Mouse (Mus musculus) macrophage (primary cell): ENCODE results near the gene Cldn6. TPM values are rescaled to one million over a fixed set of nuclear protein-coding genes. Genes with fewer than 3 reads are reported as not detected.

ENCODE experiments used
- H3K27ac ChIP-seq: fragments of 350-480 bp; formaldehyde crosslinking; 2 replicates; pipeline ENCODE4 v1.9.0; 2021
- H3K36me3 ChIP-seq: fragments of 350-480 bp; formaldehyde crosslinking; 2 replicates; pipeline ENCODE4 v1.9.0; 2021; ENCODE audit errors: inconsistent target
- H3K4me3 ChIP-seq: fragments of 350-480 bp; formaldehyde crosslinking; 2 replicates; pipeline ENCODE4 v1.9.0; 2021; ENCODE audit errors: inconsistent target
- H3K79me2 ChIP-seq: fragments of 350-480 bp; formaldehyde crosslinking; 2 replicates; pipeline ENCODE4 v1.9.0; 2021; ENCODE audit errors: inconsistent target
- WGBS: methylation state at CpG from one replicate; pipeline ENCODE4 v1.1.7; 2026; ENCODE audit warnings: inconsistent platforms; ENCODE audit not compliant: missing documents; 5-methylcytosine and 5-hydroxymethylcytosine counted together
- polyA plus RNA-seq: library from polyadenylated mRNA; stranded (reverse); fragments of 250-400 nt; gene quantifications from 3 replicates; pipeline ENCODE4 v1.2.4, GENCODE M21; 2018; ENCODE audit warnings: inconsistent platforms

Gene Cldn6
- polyA plus RNA-seq, 1 experiment from 2014 or later: not detected

GRCm38 (mm10) chr17:23664556-23665021 is 14.5 kb upstream of the Cldn6 start:
- H3K36me3 ChIP-seq: peaks cover 26% of the 10 kb centered on the region
- no peak overlapping the region for H3K4me3 ChIP-seq
- no peak overlapping the region for H3K27ac ChIP-seq
- no peaks in the 10 kb centered on the region for H3K79me2 ChIP-seq
- 38% methylated on average over 5 of the region's 5 CpGs for WGBS

DNA sequence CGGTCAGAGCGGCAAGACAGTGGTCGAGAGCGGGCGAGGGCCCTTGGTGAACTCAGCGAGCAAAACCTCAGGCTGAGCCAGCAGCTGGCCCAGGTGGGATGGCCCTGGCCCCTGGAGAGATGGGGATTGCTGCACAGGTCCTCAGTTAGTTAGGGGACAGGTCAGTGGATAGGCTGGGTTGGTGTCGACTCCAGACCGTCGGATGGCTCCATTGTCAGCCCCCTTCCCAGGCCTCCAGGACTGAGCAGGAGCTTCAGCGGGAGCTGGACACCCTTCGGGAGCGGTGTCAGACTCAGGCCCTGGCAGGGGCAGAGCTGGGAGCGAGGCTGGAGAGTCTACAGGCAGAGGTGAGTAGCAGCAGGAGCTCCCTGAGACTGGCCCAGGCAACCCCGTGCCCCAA is 13.5 kb upstream of the Cldn6 start:
- Histone ChIP-seq H3K4me3 (no peak overlapping the region), H3K79me2 (no peaks in the 10 kb centered on the region), H3K27ac (no peak overlapping the region), H3K36me3 (peaks cover 30% of the 10 kb centered on the region)
- 98% methylated on average over 14 of the region's 14 CpGs for WGBS

- Histone ChIP-seq H3K36me3 (peaks cover 30% of the 10 kb centered on the region), H3K27ac (no peak overlapping the region), H3K4me3 (no peak overlapping the region), H3K79me2 (peaks cover 18% of the 10 kb centered on the region; the same call in 1 of the 2 replicates)
- 83% methylated on average over 7 of the region's 7 CpGs for WGBS
These were observed 8.5 kb upstream of the Cldn6 start for GRCm38 (mm10) chr17:23670516-23671074.

DNA sequence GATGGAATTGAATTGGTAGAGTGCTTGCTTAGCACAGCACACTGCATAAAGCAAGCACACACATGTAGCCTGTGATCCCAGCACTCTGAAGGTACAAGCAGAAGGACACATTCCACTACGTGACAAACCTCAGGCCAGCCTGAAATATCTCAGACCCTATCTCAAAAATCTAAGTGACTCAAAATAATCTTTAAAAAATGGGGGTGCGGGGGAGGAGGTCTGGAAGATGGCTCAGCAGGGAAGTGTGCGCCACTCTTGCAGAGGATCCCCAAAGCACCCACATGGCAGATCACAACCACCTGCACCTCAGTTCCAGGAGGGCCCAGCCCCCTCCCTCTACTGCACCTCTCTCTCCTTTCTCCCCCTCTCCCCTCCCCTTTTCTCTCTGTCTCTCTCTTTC is 7.5 kb upstream of the Cldn6 start:
- H3K36me3 ChIP-seq: peaks cover 30% of the 10 kb centered on the region
- WGBS: 97% methylated on average over 3 of the region's 3 CpGs
- no peak overlapping the region for H3K4me3 ChIP-seq
- no peak overlapping the region for H3K27ac ChIP-seq
- peaks cover 18% of the 10 kb centered on the region; the same call in 1 of the 2 replicates for H3K79me2 ChIP-seq

DNA sequence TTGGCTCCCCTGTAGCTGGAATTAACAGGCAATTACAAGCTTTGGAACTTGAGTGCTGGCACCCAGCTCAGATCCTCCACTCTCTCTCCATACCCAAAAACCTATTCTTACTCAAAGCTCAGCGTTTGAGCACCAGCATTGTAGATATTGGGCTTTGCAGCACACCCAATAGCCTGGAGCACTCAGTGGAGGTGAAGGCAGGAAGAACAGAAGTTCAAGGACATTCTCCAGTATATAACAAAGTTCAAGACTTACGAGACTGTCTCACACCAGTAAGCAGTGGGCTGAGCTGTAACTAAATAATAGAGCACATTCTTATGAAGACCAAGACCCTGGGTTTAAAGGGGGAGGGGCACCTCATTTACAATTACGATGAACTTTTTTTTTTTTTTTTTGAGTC is 6.3 kb upstream of the Cldn6 start:
- peak overlapping the region; percentile 82 for H3K4me3 ChIP-seq
- H3K36me3 ChIP-seq: peaks cover 22% of the 10 kb centered on the region
- no peak overlapping the region for H3K27ac ChIP-seq
- peaks cover 18% of the 10 kb centered on the region; the same call in 1 of the 2 replicates for H3K79me2 ChIP-seq
- 60% methylated on average over 3 of the region's 3 CpGs for WGBS

- Histone ChIP-seq H3K36me3 (peaks cover 14% of the 10 kb centered on the region), H3K79me2 (peaks cover 18% of the 10 kb centered on the region; the same call in 1 of the 2 replicates), H3K4me3 (peak within 1 kb of the TSS; percentile 82), H3K27ac (peak within 1 kb of the TSS; percentile 81)
- under 1% methylated on average over 43 of the region's 45 CpGs for WGBS
These were observed 5.5 kb upstream of the Cldn6 start, which contains the start of the genes Hcfc1r1 and Thoc6 for GRCm38 (mm10) chr17:23673424-23674073. Gene Hcfc1r1 (plus strand): TSS chr17:23673596. Gene Thoc6 (minus strand): TSS chr17:23673882.

DNA sequence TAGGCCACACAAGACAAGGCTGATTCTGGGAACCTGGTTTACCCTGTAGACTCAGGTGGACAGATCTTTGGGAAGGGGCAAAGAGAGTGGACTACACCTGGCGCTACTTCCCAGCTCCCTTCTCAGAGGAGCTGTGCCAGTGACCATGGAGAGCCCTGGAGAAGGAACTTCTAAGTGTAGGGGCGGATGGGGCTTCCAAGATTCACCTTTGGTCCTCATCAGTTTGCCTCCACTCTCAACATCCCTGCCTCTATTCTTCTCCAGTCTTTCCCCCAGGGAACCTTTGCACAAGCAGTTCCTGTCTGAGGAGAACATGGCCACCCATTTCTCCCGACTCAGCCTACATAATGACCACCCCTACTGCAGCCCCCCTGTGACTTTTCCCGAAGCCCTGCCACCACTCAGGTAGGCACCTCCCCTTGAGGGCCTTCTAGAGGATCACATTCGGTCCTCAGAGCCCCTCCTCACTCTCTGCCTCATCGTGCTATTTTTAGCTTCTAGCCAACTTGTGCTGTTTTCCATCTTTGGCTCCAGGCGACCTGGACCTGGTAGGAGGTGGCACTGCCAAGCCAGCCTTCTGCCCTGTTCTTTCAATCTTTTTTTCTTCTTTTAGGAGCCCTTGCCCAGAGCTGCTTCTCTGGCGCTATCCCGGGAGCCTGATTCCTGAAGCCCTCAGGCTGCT is 4.6 kb upstream of the Cldn6 start:
- H3K27ac ChIP-seq: peak overlapping the region; percentile 81
- peaks cover 5% of the 10 kb centered on the region for H3K36me3 ChIP-seq
- H3K4me3 ChIP-seq: peak overlapping the region; percentile 82
- H3K79me2 ChIP-seq: peaks cover 18% of the 10 kb centered on the region; the same call in 1 of the 2 replicates
- WGBS: 60% methylated on average over 9 of the region's 9 CpGs

DNA sequence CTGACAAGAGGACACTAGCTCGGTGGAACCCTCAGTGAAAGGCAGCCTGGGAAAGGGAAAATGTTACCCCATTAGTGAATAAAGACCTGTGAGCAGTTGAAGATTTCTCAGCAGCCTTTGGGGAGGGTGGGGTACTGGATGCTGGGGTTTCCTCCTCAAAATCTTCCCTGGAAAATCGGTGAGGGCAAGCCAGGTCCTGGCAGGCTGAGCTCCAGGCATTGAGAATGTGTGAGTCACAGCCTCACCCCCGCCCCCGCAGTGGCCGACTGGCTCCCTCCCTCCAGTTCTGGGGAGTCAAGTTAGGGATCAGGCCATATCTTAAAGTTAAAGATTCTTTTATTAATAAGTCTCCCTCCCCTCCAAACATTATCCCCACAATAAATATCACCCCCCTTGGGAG is 3.9 kb upstream of the Cldn6 start:
- 64% methylated on average over 5 of the region's 5 CpGs for WGBS
- H3K79me2 ChIP-seq: peaks cover 18% of the 10 kb centered on the region; the same call in 1 of the 2 replicates
- H3K4me3 ChIP-seq: no peak overlapping the region
- H3K27ac ChIP-seq: no peak overlapping the region
- H3K36me3 ChIP-seq: no peaks in the 10 kb centered on the region

- Histone ChIP-seq H3K27ac (peak overlapping the region; percentile 17), H3K36me3 (no peaks in the 10 kb centered on the region), H3K79me2 (peaks cover 18% of the 10 kb centered on the region; the same call in 1 of the 2 replicates), H3K4me3 (peak overlapping the region; percentile 65)
- 11% methylated on average over 15 of the region's 15 CpGs for WGBS
These were observed 3.3 kb upstream of the Cldn6 start for GRCm38 (mm10) chr17:23675564-23676281.

- peak overlapping the region; percentile 24; the same call in 1 of the 2 replicates for H3K27ac ChIP-seq
- peaks cover 18% of the 10 kb centered on the region; the same call in 1 of the 2 replicates for H3K79me2 ChIP-seq
- WGBS: 0% methylated on average over 37 of the region's 37 CpGs
- H3K4me3 ChIP-seq: peak overlapping the region; percentile 65
- no peaks in the 10 kb centered on the region for H3K36me3 ChIP-seq
These were observed 2.5 kb upstream of the Cldn6 start for GRCm38 (mm10) chr17:23676473-23677031.

GRCm38 (mm10) chr17:23677236-23677679 is 1.8 kb upstream of the Cldn6 start, which contains the start of gene Tnfrsf12a:
Gene Tnfrsf12a (minus strand): TSS chr17:23677468.
- Histone ChIP-seq H3K36me3 (no peaks in the 10 kb centered on the region), H3K27ac (peak within 1 kb of the TSS; percentile 24; the same call in 1 of the 2 replicates), H3K4me3 (peak within 1 kb of the TSS; percentile 65), H3K79me2 (peaks cover 18% of the 10 kb centered on the region; the same call in 1 of the 2 replicates)
- WGBS: under 1% methylated on average over 33 of the region's 34 CpGs

DNA sequence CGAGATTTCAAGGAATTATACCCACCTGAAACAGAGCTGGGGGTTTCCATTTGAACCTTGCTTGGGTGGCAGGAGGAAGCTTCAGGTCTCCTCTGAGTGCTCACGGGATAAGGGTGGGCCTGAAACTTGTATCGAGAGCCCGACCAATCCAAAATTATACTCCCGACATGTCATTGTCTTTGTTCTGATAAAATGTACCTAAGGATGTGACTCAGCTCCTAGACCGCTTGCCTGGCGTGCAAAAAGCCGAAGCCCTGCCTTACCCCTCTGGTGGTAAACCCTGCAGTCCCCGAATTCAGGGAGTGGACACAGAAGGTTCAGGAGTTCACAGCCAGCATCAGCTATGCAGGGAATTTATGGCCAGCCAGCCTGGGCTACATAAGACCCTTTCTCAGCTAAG is 1.3 kb downstream of the Cldn6 start:
- H3K27ac ChIP-seq: no peak overlapping the region
- WGBS: 86% methylated on average over 9 of the region's 9 CpGs
- H3K36me3 ChIP-seq: no peaks in the 10 kb centered on the region
- no peak overlapping the region for H3K4me3 ChIP-seq
- no peaks in the 10 kb centered on the region for H3K79me2 ChIP-seq

- 73% methylated on average over 8 of the region's 10 CpGs for whole genome bisulfite sequencing
- Histone ChIP-seq H3K36me3 (no peaks in the 10 kb centered on the region), H3K27ac (no peak overlapping the region), H3K4me3 (no peak overlapping the region), H3K79me2 (no peaks in the 10 kb centered on the region)
These were observed 2.0 kb downstream of the Cldn6 start for GRCm38 (mm10) chr17:23681086-23681485.

- Histone ChIP-seq H3K36me3 (no peaks in the 10 kb centered on the region), H3K4me3 (no peak overlapping the region), H3K27ac (no peak overlapping the region), H3K79me2 (no peaks in the 10 kb centered on the region)
- 94% methylated on average over 4 of the region's 4 CpGs for WGBS
These were observed 3.0 kb downstream of the Cldn6 start for GRCm38 (mm10) chr17:23682092-23682491.
